Mouse (Mus musculus) midbrain, embryonic 14.5 days (tissue): ENCODE data around the gene Tmem189. TPM values are rescaled to one million over a fixed set of nuclear protein-coding genes. Genes with fewer than 3 reads are reported as not detected.

Experiments used
- ATAC-seq: fragments of 200-750 bp; cut with Nextera tagmentation; 2 replicates; pipeline ENCODE4 v1.8.0; 2017; ENCODE audit warnings: moderate number of reproducible peaks, moderate library complexity; ENCODE audit not compliant: low FRiP score, low TSS enrichment
- DNase-seq: peaks from one replicate; pipeline ENCODE4 v3.0.0-alpha.2; 2015
- H3K27ac ChIP-seq: fragments of 300-500 bp; sonication (generic); replicated peaks from 2 replicates; pipeline ENCODE4 v1.5.1; 2014; ENCODE audit warnings: mild to moderate bottlenecking, low read depth, low read length, moderate library complexity
- H3K27me3 ChIP-seq: fragments of 300-500 bp; sonication (generic); 2 replicates; pipeline ENCODE4 v1.6.1; 2014; ENCODE audit warnings: low read length, control low read depth, mixed read lengths; ENCODE audit not compliant: control insufficient read depth, insufficient read depth
- H3K36me3 ChIP-seq: fragments of 300-500 bp; sonication (generic); 2 replicates; pipeline ENCODE4 v1.6.1; 2014; ENCODE audit warnings: low read length, control low read depth; ENCODE audit not compliant: control insufficient read depth, insufficient read depth
- H3K4me1 ChIP-seq: fragments of 300-500 bp; sonication (generic); 2 replicates; pipeline ENCODE4 v1.6.1; 2014; ENCODE audit warnings: mild to moderate bottlenecking, antibody characterized with exemption, low read length, control low read depth; ENCODE audit not compliant: control insufficient read depth, insufficient read depth
- H3K4me2 ChIP-seq: fragments of 300-500 bp; sonication (generic); 2 replicates; pipeline ENCODE4 v1.6.1; 2014; ENCODE audit warnings: mild to moderate bottlenecking, low read length, moderate library complexity
- H3K4me3 ChIP-seq: fragments of 300-500 bp; sonication (generic); replicated peaks from 2 replicates; pipeline ENCODE4 v1.5.1; 2014; ENCODE audit warnings: low read depth, low read length
- H3K9ac ChIP-seq: fragments of 300-500 bp; sonication (generic); replicated peaks from 2 replicates; pipeline ENCODE4 v1.6.1; 2014; ENCODE audit warnings: mild to moderate bottlenecking, low read length, moderate library complexity
- H3K9me3 ChIP-seq: fragments of 300-500 bp; sonication (generic); 2 replicates; pipeline ENCODE4 v1.6.1; 2016; ENCODE audit warnings: low read length, control low read depth, mixed read lengths; ENCODE audit not compliant: control insufficient read depth
- WGBS: fragments of 180-500 bp; shearing (Covaris S2); extraction: QIAGEN DNeasy Blood & Tissue Kit; methylation state at CpG from one replicate; pipeline ENCODE4 v1.1.7; 2014; 5-methylcytosine and 5-hydroxymethylcytosine counted together
- polyA plus RNA-seq: library from polyadenylated mRNA; unstranded; fragments of >200 nt; fragmentation: Nextera tagmentation; extraction: Ambion mirVana; gene quantifications from 2 replicates; pipeline ENCODE4 v1.2.1, GENCODE M21; 2014

Tmem189 gene
- polyA plus RNA-seq, 1 experiment from 2014 or later: 28.8 TPM

DNA sequence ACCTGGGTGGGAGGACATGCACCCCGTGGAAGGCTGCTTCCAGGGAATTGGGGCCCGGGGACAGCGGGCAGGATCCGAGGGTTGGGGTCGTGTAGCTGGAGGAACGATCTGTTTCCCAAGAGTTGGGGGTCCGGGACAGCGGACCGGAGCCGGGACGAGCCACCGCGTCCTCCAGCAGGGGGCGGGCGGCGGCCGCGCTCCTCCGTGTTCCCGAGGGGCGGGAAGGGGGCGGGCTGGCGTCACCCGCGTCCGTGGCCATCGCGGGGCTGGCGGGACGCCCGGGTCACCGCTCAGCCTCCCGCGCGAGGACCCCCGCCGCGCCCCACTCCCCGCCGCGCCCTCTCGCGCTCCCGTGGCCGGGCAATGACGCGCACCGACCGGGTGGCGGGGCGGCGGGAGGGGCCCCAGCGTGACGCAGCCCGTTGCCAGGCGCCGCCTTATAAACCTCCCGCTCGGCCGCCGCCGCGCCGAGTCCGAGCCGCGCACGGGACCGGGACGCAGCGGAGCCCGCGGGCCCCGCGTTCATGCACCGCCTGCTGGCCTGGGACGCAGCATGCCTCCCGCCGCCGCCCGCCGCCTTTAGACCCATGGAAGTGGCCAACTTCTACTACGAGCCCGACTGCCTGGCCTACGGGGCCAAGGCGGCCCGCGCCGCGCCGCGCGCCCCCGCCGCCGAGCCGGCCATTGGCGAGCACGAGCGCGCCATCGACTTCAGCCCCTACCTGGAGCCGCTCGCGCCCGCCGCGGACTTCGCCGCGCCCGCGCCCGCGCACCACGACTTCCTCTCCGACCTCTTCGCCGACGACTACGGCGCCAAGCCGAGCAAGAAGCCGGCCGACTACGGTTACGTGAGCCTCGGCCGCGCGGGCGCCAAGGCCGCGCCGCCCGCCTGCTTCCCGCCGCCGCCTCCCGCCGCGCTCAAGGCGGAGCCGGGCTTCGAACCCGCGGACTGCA is 847 bp downstream of the Tmem189 start, which contains the start of gene Cebpb:
TSS of gene Cebpb (plus strand) at position 418 of the 954 bp plus-strand sequence.
- ATAC-seq (peak; percentile 34; the same call in 1 of the 2 replicates), DNase-seq (peak; percentile 78)
- H3K27ac ChIP-seq: no peak within 1 kb of the TSS
- H3K27me3 ChIP-seq: peaks cover 48% of the 10 kb centered on the region
- H3K4me3 ChIP-seq: peak within 1 kb of the TSS; percentile 54
- H3K36me3 ChIP-seq: no peaks in the 10 kb centered on the region
- under 1% methylated on average over 119 of the region's 147 CpGs for WGBS
- H3K9ac ChIP-seq: peak within 1 kb of the TSS; percentile 48
- peak within 1 kb of the TSS; percentile 83 for H3K4me2 ChIP-seq
- no peaks in the 10 kb centered on the region for H3K9me3 ChIP-seq
- H3K4me1 ChIP-seq: 0 out of 2 replicates have a peak, but pooled peaks cover 4% of the 10 kb centered on the region

DNA sequence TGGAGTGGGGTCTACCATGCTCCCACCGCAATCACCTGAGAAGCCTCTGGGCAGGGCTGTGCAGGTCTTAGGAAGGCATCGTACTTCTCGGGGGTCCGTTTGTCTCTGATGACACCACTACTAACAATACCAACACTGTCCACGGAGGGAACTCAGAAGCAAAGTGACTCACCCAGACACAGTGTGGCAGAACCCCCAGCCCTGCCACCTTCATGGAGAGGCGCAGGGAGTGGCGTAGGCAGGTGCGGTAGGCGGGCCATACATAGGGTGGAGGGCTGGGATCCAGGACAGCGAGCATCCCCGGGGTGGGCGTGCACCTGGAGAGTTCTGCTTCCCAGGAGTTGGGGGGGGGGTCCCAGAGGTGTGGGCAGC is 1.5 kb downstream of the Tmem189 start:
- H3K4me2 ChIP-seq: peak overlapping the region; percentile 83

DNA sequence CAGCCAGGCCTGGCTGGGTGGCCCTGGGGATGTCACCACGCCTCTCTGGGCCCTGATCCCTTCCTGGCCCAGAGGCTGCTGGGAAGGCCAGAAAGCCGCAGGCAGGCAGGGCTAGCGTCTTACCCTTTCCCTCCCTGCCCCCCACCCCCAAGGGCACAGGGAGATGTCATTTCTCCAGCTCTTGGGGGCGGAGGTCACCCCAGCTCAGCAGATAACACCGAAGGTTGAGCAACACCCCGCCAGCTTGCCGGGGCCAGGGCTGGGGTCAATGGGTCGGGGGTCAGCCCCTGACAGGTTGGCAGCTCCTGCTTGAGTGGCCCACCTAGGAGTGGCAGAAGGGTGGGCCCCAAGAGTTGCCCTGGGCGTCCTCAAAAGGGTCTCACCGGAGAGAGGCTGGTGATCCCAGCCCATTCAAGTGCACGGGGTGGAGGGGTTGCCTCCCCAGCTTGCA is 1.9 kb downstream of the Tmem189 start:
- ATAC-seq: no peak
- Histone ChIP-seq H3K27me3 (peaks cover 48% of the 10 kb centered on the region), H3K27ac (no peak overlapping the region)

More for the DNA sequence above, 1.5 kb downstream of the Tmem189 start:
- H3K4me3 ChIP-seq: peak overlapping the region; percentile 54
- no peak overlapping the region for H3K27ac ChIP-seq
- no peaks in the 10 kb centered on the region for H3K9me3 ChIP-seq
- 0 out of 2 replicates have a peak, but pooled peaks cover 4% of the 10 kb centered on the region for H3K4me1 ChIP-seq
- DNase-seq: no peak
- H3K27me3 ChIP-seq: peaks cover 48% of the 10 kb centered on the region
- H3K9ac ChIP-seq: peak overlapping the region; percentile 48; the same call in 1 of the 2 replicates
- no peaks in the 10 kb centered on the region for H3K36me3 ChIP-seq
- 26% methylated on average over 12 of the region's 12 CpGs for WGBS
- peak; percentile 22; the same call in 1 of the 2 replicates for ATAC-seq

DNA sequence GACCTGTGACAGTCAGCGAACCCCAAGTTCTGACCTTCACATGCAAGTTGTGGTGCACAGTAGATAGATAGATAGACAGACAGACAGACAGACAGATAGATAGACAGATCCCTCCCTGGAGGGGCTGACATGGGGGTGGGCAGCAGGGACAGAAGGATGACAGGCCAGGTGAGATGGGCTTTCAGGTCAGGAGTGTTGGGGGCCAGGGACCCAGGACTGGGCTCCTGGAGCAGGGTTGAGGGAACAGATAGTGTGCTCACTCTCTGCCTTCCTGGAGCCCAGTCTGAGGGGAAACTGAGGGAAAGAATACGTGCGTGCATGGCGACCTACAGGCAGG is 2.4 kb downstream of the Tmem189 start:
- Histone ChIP-seq H3K4me3 (no peak overlapping the region), H3K27me3 (peaks cover 47% of the 10 kb centered on the region), H3K36me3 (no peaks in the 10 kb centered on the region), H3K9me3 (no peaks in the 10 kb centered on the region), H3K9ac (no peak overlapping the region), H3K27ac (no peak overlapping the region), H3K4me2 (no peak overlapping the region), H3K4me1 (0 out of 2 replicates have a peak, but pooled peaks cover 4% of the 10 kb centered on the region)
- ATAC-seq (no peak), DNase-seq (no peak)
- WGBS: 76% methylated on average over 4 of the region's 4 CpGs

More for the DNA sequence above, 1.9 kb downstream of the Tmem189 start:
- WGBS: 56% methylated on average over 11 of the region's 11 CpGs
- H3K9me3 ChIP-seq: no peaks in the 10 kb centered on the region
- H3K9ac ChIP-seq: no peak overlapping the region
- H3K4me1 ChIP-seq: 0 out of 2 replicates have a peak, but pooled peaks cover 4% of the 10 kb centered on the region
- H3K36me3 ChIP-seq: no peaks in the 10 kb centered on the region
- DNase-seq: no peak
- no peak overlapping the region for H3K4me3 ChIP-seq
- no peak overlapping the region for H3K4me2 ChIP-seq

DNA sequence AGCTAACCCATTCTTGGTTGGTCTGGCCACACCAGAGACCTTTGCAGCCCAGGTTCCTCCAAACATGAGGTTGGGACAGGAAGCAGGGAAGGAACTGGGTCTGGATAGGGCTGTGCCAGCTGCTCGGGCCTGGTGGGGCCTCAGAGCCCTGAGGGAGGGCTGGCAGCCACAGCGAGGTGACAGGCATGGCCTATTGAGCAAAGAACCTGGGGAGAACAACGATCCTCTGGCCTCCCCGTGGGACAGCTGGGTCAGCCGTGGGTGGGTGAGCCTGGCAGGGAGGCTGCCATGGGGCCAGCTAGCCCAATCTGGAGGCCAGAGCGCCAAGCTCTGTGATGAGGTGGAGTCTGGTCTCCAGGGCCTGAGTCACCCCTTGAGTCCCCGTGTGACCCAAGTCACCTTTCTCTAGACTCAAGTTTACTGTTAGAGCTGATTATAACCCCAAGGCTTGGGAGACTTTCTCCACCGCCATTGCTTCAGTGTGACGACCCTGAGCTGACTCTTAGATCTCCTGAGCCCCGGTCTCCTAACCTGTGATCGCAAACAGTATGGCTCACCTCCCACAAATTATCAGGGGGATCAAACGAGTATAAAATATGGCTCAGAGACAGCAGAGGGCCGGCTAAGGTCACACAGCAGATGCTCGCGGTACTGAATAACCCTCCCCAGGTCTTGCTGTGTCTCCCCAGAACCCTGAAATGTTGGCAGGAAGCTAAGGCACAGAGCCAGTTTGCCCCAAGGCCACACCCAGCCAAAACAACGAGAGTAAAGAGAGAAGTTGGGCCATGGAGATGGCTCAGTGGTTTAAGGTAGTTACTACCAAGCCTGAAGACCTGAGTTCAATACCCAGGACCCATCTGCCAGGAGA is 3.0 kb downstream of the Tmem189 start:
- H3K4me3 ChIP-seq: no peak overlapping the region
- 0 out of 2 replicates have a peak, but pooled peaks cover 4% of the 10 kb centered on the region for H3K4me1 ChIP-seq
- ATAC-seq: no peak
- H3K9me3 ChIP-seq: no peaks in the 10 kb centered on the region
- no peaks in the 10 kb centered on the region for H3K36me3 ChIP-seq
- H3K27ac ChIP-seq: no peak overlapping the region
- no peak overlapping the region for H3K4me2 ChIP-seq
- peaks cover 41% of the 10 kb centered on the region for H3K27me3 ChIP-seq
- no peak for DNase-seq
- H3K9ac ChIP-seq: no peak overlapping the region
- 83% methylated on average over 16 of the region's 16 CpGs for WGBS

DNA sequence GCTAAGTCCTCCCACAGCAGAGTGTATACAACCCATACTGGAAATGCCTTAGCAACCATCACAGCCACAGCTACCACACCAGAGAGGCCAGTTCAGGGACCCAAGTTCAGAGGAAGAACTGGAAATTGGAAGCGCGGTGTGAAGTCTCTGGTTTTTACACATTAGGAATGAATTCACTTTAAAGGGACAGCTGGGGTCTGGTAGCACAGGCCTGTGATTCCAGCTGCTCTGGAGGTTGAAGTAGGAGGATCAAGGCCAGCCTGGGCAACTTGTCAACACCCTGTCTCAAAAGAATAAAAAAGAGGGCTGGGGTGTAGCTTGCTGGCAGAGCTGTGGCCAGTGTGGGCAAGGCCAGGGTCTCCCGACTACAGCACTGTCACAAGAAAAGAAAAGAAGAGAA is 3.8 kb downstream of the Tmem189 start:
- 84% methylated on average over 3 of the region's 3 CpGs for WGBS

DNA sequence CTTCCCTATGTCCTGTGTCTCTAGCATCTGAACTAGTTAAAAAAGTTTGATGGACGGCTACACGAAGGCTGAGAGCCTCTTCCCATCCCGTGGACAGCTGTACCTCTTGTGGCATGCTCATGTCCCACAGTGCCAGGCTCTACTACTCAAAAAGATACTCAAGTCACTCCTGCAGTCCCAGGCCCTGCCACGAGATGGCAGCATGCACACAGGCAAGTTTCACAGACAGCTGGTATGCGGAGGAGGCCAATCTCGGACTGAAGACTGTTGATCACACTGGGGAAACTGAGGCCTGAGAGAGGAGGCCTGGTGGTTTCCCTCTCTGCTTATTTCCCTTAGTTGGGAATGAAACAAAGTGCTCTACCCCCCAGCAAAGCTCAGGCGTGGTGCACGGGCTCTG is 4.5 kb downstream of the Tmem189 start:
- no peak overlapping the region for H3K4me3 ChIP-seq
- H3K36me3 ChIP-seq: no peaks in the 10 kb centered on the region
- no peak; the same call in 1 of the 2 replicates for ATAC-seq
- no peak overlapping the region for H3K27ac ChIP-seq
- no peak overlapping the region for H3K4me2 ChIP-seq
- H3K9ac ChIP-seq: no peak overlapping the region
- no peaks in the 10 kb centered on the region for H3K9me3 ChIP-seq
- H3K4me1 ChIP-seq: 0 out of 2 replicates have a peak, but pooled peaks cover 4% of the 10 kb centered on the region
- WGBS: 9% methylated on average over 8 of the region's 8 CpGs
- DNase-seq: peak; percentile 97
- peaks cover 29% of the 10 kb centered on the region for H3K27me3 ChIP-seq

More for the DNA sequence above, 3.8 kb downstream of the Tmem189 start:
- Histone ChIP-seq H3K9me3 (no peaks in the 10 kb centered on the region), H3K36me3 (no peaks in the 10 kb centered on the region), H3K9ac (no peak overlapping the region), H3K4me1 (0 out of 2 replicates have a peak, but pooled peaks cover 4% of the 10 kb centered on the region), H3K27ac (no peak overlapping the region), H3K27me3 (peaks cover 36% of the 10 kb centered on the region), H3K4me2 (no peak overlapping the region), H3K4me3 (no peak overlapping the region)
- ATAC-seq (no peak), DNase-seq (no peak)

DNA sequence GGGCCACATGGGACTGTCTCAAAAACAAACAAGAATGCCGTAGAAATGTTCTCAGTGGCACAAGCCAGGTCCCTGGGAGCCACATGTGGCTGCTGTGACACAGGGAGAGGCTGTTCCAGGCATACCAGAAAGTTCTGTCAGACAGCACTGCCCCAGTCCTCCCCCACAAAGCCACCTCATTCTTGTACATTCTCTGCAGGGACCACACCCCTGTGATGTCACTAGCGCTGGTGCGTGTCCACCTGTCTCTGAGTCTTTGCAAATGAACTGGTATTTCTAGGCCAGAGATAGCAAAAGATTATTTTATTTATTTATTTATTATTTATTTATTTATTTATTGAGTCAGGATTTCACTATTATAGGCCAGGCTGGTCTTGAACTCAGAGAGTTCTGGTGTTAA is 5.9 kb downstream of the Tmem189 start:
- DNase-seq (no peak), ATAC-seq (no peak)
- H3K9me3 ChIP-seq: no peaks in the 10 kb centered on the region
- WGBS: 86% methylated on average over 3 of the region's 3 CpGs
- peaks cover 16% of the 10 kb centered on the region for H3K27me3 ChIP-seq
- H3K36me3 ChIP-seq: no peaks in the 10 kb centered on the region
- no peak overlapping the region for H3K9ac ChIP-seq
- no peak overlapping the region for H3K27ac ChIP-seq
- no peak overlapping the region for H3K4me2 ChIP-seq
- no peak overlapping the region for H3K4me3 ChIP-seq
- H3K4me1 ChIP-seq: no peaks in the 10 kb centered on the region
